8 mouse cellular contexts compared by ENCODE assay signal in genomic region chr11:119258216-119258571, GRCm38 (mm10). TPM values are rescaled to one million over a fixed set of nuclear protein-coding genes. Genes with fewer than 3 reads are reported as not detected.
A peak's percentile ranks its signal among the peaks of the same experiment; 100 is the strongest.
DNase-seq lines count a peak whose midpoint lies in the region; ATAC-seq and TF ChIP-seq lines count a peak whose summit lies in the region.

No protein-coding gene starts in this region.

- no peak for DNase-seq in left cerebral cortex, adult 2 months (ENCODE audit: extremely low spot score in 1 of 2, low spot score in 2 of 2)
- DNase-seq in left cerebral cortex, adult 18-20 months (ENCODE audit: low spot score in 2 of 2), result no peak
- no peak for DNase-seq in intestine, embryonic 14.5 days (ENCODE audit: low spot score)
- no peak for DNase-seq in midbrain, postnatal 0 days (ENCODE audit: low spot score)
- no peak for DNase-seq in right cerebral cortex, postnatal 25 days
- no peak for DNase-seq in left cerebral cortex, adult 11 months (ENCODE audit: low spot score)
- no peak for DNase-seq in spleen, adult 12 weeks (ENCODE audit: low spot score)

- peak overlapping the region; percentile 36 for H3K4me2 ChIP-seq in intestine, embryonic 14.5 days (ENCODE audit: low read length)
- H3K4me2 ChIP-seq in midbrain, postnatal 0 days (ENCODE audit: low read depth, low read length, poor library complexity, severe bottlenecking), result peak overlapping the region; percentile 34

- H3K4me3 ChIP-seq in left cerebral cortex, adult 2 months, result peak overlapping the region; percentile 36
- H3K4me3 ChIP-seq in erythroblast, embryonic 14.5 days (replicated peaks), result peak overlapping the region; percentile 56
- H3K4me3 ChIP-seq in intestine, embryonic 14.5 days (ENCODE audit: low read depth, low read length), result peak overlapping the region; percentile 29
- H3K4me3 ChIP-seq in midbrain, postnatal 0 days (ENCODE audit: low read depth, low read length), result no peak overlapping the region

- intact Hi-C loops in left cerebral cortex, adult 2 months (cut with DNase I), result no loop called here

- peaks cover under 1% of the 10 kb centered on the region; the same call in 1 of the 2 replicates for H3K27me3 ChIP-seq in erythroblast, embryonic 14.5 days (ENCODE audit: control insufficient read depth)
- no peaks in the 10 kb centered on the region for H3K27me3 ChIP-seq in intestine, embryonic 14.5 days (replicated peaks; ENCODE audit: control insufficient read depth, insufficient read depth, low read length)
- no peaks in the 10 kb centered on the region for H3K27me3 ChIP-seq in midbrain, postnatal 0 days (ENCODE audit: insufficient read depth, low read length)

- WGBS in intestine, embryonic 14.5 days, result 53% methylated on average over 9 of the region's 9 CpGs
- WGBS in midbrain, postnatal 0 days, result 83% methylated on average over 9 of the region's 9 CpGs

- peak overlapping the region; percentile 86 for H3K27ac ChIP-seq in left cerebral cortex, adult 2 months
- peak overlapping the region; percentile 57; the same call in 1 of the 2 replicates for H3K27ac ChIP-seq in intestine, embryonic 14.5 days (ENCODE audit: low read depth)
- no peak overlapping the region for H3K27ac ChIP-seq in midbrain, postnatal 0 days (ENCODE audit: low read depth, low read length)

- TF ChIP-seq CTCF in left cerebral cortex, adult 2 months (IDR thresholded peaks at IDR 0.05), result no peak
- no peak for TF ChIP-seq CTCF in midbrain, postnatal 0 days (IDR thresholded peaks at IDR 0.05)

- H3K9me3 ChIP-seq in erythroblast, embryonic 14.5 days (ENCODE audit: control insufficient read depth, low read length), result no peaks in the 10 kb centered on the region
- H3K9me3 ChIP-seq in intestine, embryonic 14.5 days (ENCODE audit: control insufficient read depth, low read length), result no peaks in the 10 kb centered on the region
- H3K9me3 ChIP-seq in midbrain, postnatal 0 days (ENCODE audit: low read length), result no peaks in the 10 kb centered on the region

- H3K36me3 ChIP-seq in erythroblast, embryonic 14.5 days (ENCODE audit: control insufficient read depth), result no peaks in the 10 kb centered on the region
- no peaks in the 10 kb centered on the region for H3K36me3 ChIP-seq in intestine, embryonic 14.5 days (ENCODE audit: control insufficient read depth, insufficient read depth, low read length)
- H3K36me3 ChIP-seq in midbrain, postnatal 0 days (ENCODE audit: insufficient read depth, low read length), result peaks cover 14% of the 10 kb centered on the region

- H3K9ac ChIP-seq in intestine, embryonic 14.5 days (ENCODE audit: low read length), result no peak overlapping the region
- 0 out of 2 replicates have a peak overlapping the region, but pooled peaks have one; percentile 5 for H3K9ac ChIP-seq in midbrain, postnatal 0 days (replicated peaks; ENCODE audit: low read length, poor library complexity, severe bottlenecking)

- ATAC-seq in intestine, embryonic 14.5 days (replicated peaks; ENCODE audit: low FRiP score, low TSS enrichment, low read depth), result no peak
- no peak for ATAC-seq in midbrain, postnatal 0 days (ENCODE audit: low FRiP score)

- peaks cover 16% of the 10 kb centered on the region for H3K4me1 ChIP-seq in erythroblast, embryonic 14.5 days (ENCODE audit: control insufficient read depth)
- no peaks in the 10 kb centered on the region for H3K4me1 ChIP-seq in intestine, embryonic 14.5 days (replicated peaks; ENCODE audit: control insufficient read depth, insufficient read depth, low read length)
- no peaks in the 10 kb centered on the region for H3K4me1 ChIP-seq in midbrain, postnatal 0 days (ENCODE audit: insufficient read depth, low read length)

RNA-seq across cellular contexts. Expression of gene Gaa, which starts 9.5 kb away (rescaled TPM):
- 100 to 1,000 TPM; 241 to 268 TPM for total RNA-seq in left cerebral cortex, adult 2 months (2021)
- 100 to 1,000 TPM; 242 to 279 TPM for total RNA-seq in left cerebral cortex, adult 18-20 months (2021)
- polyA plus RNA-seq in erythroblast, embryonic 14.5 days (2012), result 1.2 and 1.5 TPM in 2 replicates
- polyA plus RNA-seq in intestine, embryonic 14.5 days (2014; fragmentation: Nextera tagmentation; extraction: Ambion mirVana), result 57.3 and 62.3 TPM in 2 replicates
- total RNA-seq in midbrain, postnatal 0 days (2014; rRNA removed), result 186 and 222 TPM in 2 replicates
- polyA plus RNA-seq in midbrain, postnatal 0 days (2015; fragmentation: Nextera tagmentation; extraction: Ambion mirVana), result 154 and 158 TPM in 2 replicates

RNA-seq across cellular contexts. Expression of gene Ccdc40, which starts 29.8 kb away (rescaled TPM):
- total RNA-seq in left cerebral cortex, adult 2 months (2021), result 1 to 10 TPM; 1.3 to 1.5 TPM
- total RNA-seq in left cerebral cortex, adult 18-20 months (2021), result under 1 TPM; 0.70 to 0.91 TPM
- polyA plus RNA-seq in erythroblast, embryonic 14.5 days (2012), result 0.07 TPM in 1 of 2 replicates, not detected in the other
- 4.0 and 5.1 TPM in 2 replicates for polyA plus RNA-seq in intestine, embryonic 14.5 days (2014; fragmentation: Nextera tagmentation; extraction: Ambion mirVana)
- total RNA-seq in midbrain, postnatal 0 days (2014; rRNA removed), result 13.3 and 22.7 TPM in 2 replicates
- polyA plus RNA-seq in midbrain, postnatal 0 days (2015; fragmentation: Nextera tagmentation; extraction: Ambion mirVana), result 10.3 and 13.3 TPM in 2 replicates

RNA-seq across cellular contexts. Expression of gene Tbc1d16, which starts 29.9 kb away (rescaled TPM):
- 10 to 100 TPM; 25.2 to 34.6 TPM for total RNA-seq in left cerebral cortex, adult 2 months (2021)
- total RNA-seq in left cerebral cortex, adult 18-20 months (2021), result 10 to 100 TPM; 24.8 to 27.5 TPM
- polyA plus RNA-seq in erythroblast, embryonic 14.5 days (2012), result 0.01 TPM in 2 replicates
- polyA plus RNA-seq in intestine, embryonic 14.5 days (2014; fragmentation: Nextera tagmentation; extraction: Ambion mirVana), result 12.2 and 13.0 TPM in 2 replicates
- total RNA-seq in midbrain, postnatal 0 days (2014; rRNA removed), result 152 and 156 TPM in 2 replicates
- polyA plus RNA-seq in midbrain, postnatal 0 days (2015; fragmentation: Nextera tagmentation; extraction: Ambion mirVana), result 43.1 and 43.5 TPM in 2 replicates

RNA-seq across cellular contexts. Expression of gene Eif4a3, which starts 41.7 kb away (rescaled TPM):
- 10 to 100 TPM; 68.7 to 78.6 TPM for total RNA-seq in left cerebral cortex, adult 2 months (2021)
- 10 to 100 TPM; 75.9 to 83.0 TPM for total RNA-seq in left cerebral cortex, adult 18-20 months (2021)
- 17.2 and 20.2 TPM in 2 replicates for polyA plus RNA-seq in erythroblast, embryonic 14.5 days (2012)
- 376 and 385 TPM in 2 replicates for polyA plus RNA-seq in intestine, embryonic 14.5 days (2014; fragmentation: Nextera tagmentation; extraction: Ambion mirVana)
- total RNA-seq in midbrain, postnatal 0 days (2014; rRNA removed), result 132 and 169 TPM in 2 replicates
- 229 and 237 TPM in 2 replicates for polyA plus RNA-seq in midbrain, postnatal 0 days (2015; fragmentation: Nextera tagmentation; extraction: Ambion mirVana)

RNA-seq across cellular contexts. Expression of gene Card14, which starts 49.4 kb away (rescaled TPM):
- total RNA-seq in left cerebral cortex, adult 2 months (2021), result under 1 TPM; 0.19 to 0.27 TPM
- under 1 TPM; 0.12 to 0.28 TPM for total RNA-seq in left cerebral cortex, adult 18-20 months (2021)
- polyA plus RNA-seq in erythroblast, embryonic 14.5 days (2012), result 0.01 TPM in 1 of 2 replicates, not detected in the other
- polyA plus RNA-seq in intestine, embryonic 14.5 days (2014; fragmentation: Nextera tagmentation; extraction: Ambion mirVana), result 2.8 and 3.2 TPM in 2 replicates
- total RNA-seq in midbrain, postnatal 0 days (2014; rRNA removed), result 0.77 and 1.8 TPM in 2 replicates
- 0.59 and 0.67 TPM in 2 replicates for polyA plus RNA-seq in midbrain, postnatal 0 days (2015; fragmentation: Nextera tagmentation; extraction: Ambion mirVana)
